Mouse (Mus musculus): ENCODE results near the gene Ano7. TPM values are rescaled to one million over a fixed set of nuclear protein-coding genes. Genes with fewer than 3 reads are reported as not detected.

Gene Ano7
- polyA plus RNA-seq (2015; fragmentation: Nextera tagmentation; extraction: Ambion mirVana), result not detected in 2 replicates

DNA sequence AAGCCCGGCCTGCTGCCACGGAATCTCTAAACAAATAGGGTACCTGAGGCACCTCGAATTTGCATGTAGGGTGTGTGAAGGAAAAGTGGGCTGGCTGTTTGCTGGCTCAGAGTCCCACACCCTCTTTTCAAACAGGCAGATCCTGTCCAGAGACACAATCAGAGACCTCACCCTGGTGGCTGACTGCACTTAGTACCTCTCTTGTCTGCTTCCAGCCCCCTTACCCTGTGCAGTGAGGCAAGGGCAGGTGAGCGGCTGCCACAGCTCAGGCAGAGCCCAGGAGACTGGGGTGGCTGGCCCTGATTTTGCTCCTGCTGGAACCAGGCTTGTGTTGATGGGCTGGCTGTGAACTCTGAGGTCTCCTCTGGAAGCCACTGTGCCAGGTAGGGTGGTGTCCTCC lies at the start of gene Ano7:
Gene Ano7, plus strand, starts transcription at position 266 of the 400 bp plus-strand sequence.

DNA sequence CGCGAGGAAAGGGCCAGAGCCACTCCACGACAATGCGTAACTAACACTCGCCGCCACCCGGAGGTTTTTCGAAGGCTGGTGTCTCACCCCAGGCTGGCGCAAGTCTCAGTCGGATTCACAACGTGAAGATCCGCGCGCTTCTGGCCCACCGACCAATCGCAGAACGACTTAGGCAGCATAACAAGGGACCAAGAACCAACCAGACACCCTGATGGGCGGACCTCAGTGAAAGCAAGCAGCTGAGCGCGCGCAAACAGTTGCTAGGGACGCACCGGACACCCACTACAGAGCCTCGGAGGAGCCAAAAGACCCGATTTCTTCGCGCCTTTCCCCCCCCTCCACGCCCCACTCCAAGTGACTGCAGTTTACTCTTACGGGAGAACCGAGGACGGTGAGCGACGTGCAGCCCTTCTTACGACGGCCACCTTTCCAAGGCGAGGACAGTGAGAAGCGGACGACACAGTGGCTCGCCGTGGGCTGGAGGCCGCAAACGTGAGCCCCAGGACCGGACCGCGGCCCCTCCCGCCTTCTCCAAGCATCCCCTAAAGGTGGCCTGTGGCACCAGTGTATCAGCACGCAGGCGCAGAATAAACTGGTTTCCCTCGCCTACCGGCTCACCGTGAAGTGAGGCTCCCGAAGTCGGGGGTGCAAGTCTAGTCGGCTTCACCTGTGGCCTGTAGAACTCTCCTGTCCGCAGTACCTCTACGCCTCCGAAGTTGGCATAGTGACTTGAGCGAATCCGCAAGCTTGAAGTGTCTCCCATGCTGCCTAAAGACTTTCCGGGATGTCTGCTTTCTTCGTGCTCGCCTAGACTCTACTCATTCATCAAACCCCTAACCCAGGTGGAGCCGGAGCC lies 30.9 kb upstream of the Ano7 start, which contains the start of the genes Ppp1r7 and Pask:
Gene Ppp1r7, plus strand, starts transcription at position 207 of the 856 bp plus-strand sequence.
Gene Pask, minus strand, starts transcription at position 835 of the 856 bp plus-strand sequence.

Other genes starting within 250 kb of the Ano7 start
- gene Agxt, start 238.7 kb upstream of the Ano7 start, polyA plus RNA-seq (2015; fragmentation: Nextera tagmentation; extraction: Ambion mirVana), result 0.40 and 0.45 TPM in 2 replicates
- 0.06 and 0.10 TPM in 2 replicates for gene 2310007B03Rik, start 213.0 kb upstream of the Ano7 start, polyA plus RNA-seq (2015; fragmentation: Nextera tagmentation; extraction: Ambion mirVana)
- gene Crocc2, start 205.2 kb upstream of the Ano7 start, polyA plus RNA-seq (2015; fragmentation: Nextera tagmentation; extraction: Ambion mirVana), result 0.05 and 0.06 TPM in 2 replicates
- 4.2 and 9.9 TPM in 2 replicates for gene Sned1, start 138.1 kb upstream of the Ano7 start, polyA plus RNA-seq (2015; fragmentation: Nextera tagmentation; extraction: Ambion mirVana)
- gene Mterf4, start 68.0 kb upstream of the Ano7 start, polyA plus RNA-seq (2015; fragmentation: Nextera tagmentation; extraction: Ambion mirVana), result 12.1 and 13.9 TPM in 2 replicates
- 37.6 and 41.4 TPM in 2 replicates for gene Ppp1r7, start 31.1 kb upstream of the Ano7 start, polyA plus RNA-seq (2015; fragmentation: Nextera tagmentation; extraction: Ambion mirVana)
- 8.1 and 9.1 TPM in 2 replicates for gene Pask, start 30.4 kb upstream of the Ano7 start, polyA plus RNA-seq (2015; fragmentation: Nextera tagmentation; extraction: Ambion mirVana)
- gene Hdlbp, start 104.9 kb downstream of the Ano7 start, polyA plus RNA-seq (2015; fragmentation: Nextera tagmentation; extraction: Ambion mirVana), result 71.1 and 74.5 TPM in 2 replicates
- gene Farp2, start 138.1 kb downstream of the Ano7 start, polyA plus RNA-seq (2015; fragmentation: Nextera tagmentation; extraction: Ambion mirVana), result 0.64 and 1.1 TPM in 2 replicates